Mouse (Mus musculus) left cerebral cortex, adult 2 months (tissue): ENCODE results near the gene Sult2a8. TPM values are rescaled to one million over a fixed set of nuclear protein-coding genes. Genes with fewer than 3 reads are reported as not detected.
"Not testable (repeated sequence)": the region's sequence is repeated elsewhere in the genome, so short reads cannot be mapped to it uniquely, and the experiment has no call there.

Source experiments
- DNase-seq, 2 experiments: peaks; one replicate each; pipeline ENCODE4 v3.0.0; 2021 to 2022; ENCODE audit warnings: low spot score in 2 of 2, mixed read lengths in 1 of 2; ENCODE audit errors: extremely low spot score in 1 of 2
- H3K27ac ChIP-seq: fragments of 200-600 bp; 2 replicates; pipeline ENCODE4 v1.8.1; 2022
- H3K4me3 ChIP-seq: fragments of 200-600 bp; 2 replicates; pipeline ENCODE4 v1.8.1; 2022
- CTCF ChIP-seq: fragments of 200-600 bp; IDR thresholded peaks from 2 replicates; pipeline ENCODE4 v1.8.1; 2022; ENCODE audit warnings: antibody characterized with exemption, mild to moderate bottlenecking, moderate library complexity
- intact Hi-C: fragments of 180-260 bp; cut with DNase I; formaldehyde crosslinking; loops from one replicate; pipeline ENCODE4 v1.15.1; 2025
- long read RNA-seq, 2 experiments: library from polyadenylated mRNA; stranded (forward); transcript quantifications; one replicate each; pipeline ENCODE4 v2.0.0; 2021; ENCODE audit warnings: borderline mapping rate in 2 of 2
- total RNA-seq, 2 experiments: library from RNA; stranded (reverse); gene quantifications; 2 replicates each; pipeline ENCODE4 v1.2.3; 2021

The Sult2a8 gene
- total RNA-seq, result not detected
- long read RNA-seq, experiment 1, result 0 reads
- long read RNA-seq, experiment 2, result 0 reads

- no peak for DNase-seq
- no peak for TF ChIP-seq CTCF
- Histone ChIP-seq H3K4me3 (no peak within 1 kb of the TSS), H3K27ac (no peak within 1 kb of the TSS)
- intact Hi-C loops, result no loop called here
Measured at GRCm38 (mm10) chr7:14446534-14446933, at the start of gene Sult2a8. Gene Sult2a8, minus strand, starts transcription at chr7:14446769.

- Histone ChIP-seq H3K27ac (no peak within 1 kb of the TSS), H3K4me3 (no peak within 1 kb of the TSS)
- intact Hi-C loops, result no loop called here
- no peak for DNase-seq
- no peak for TF ChIP-seq CTCF
Measured at GRCm38 (mm10) chr7:14494130-14494529, 47.6 kb upstream of the Sult2a8 start, which contains the start of gene Sult2a7. Gene Sult2a7, minus strand, starts transcription at chr7:14494230.

GRCm38 (mm10) chr7:14492886-14493285 is 46.3 kb upstream of the Sult2a8 start:
- intact Hi-C loops, result no loop called here
- TF ChIP-seq CTCF, result no peak
- H3K27ac ChIP-seq, result no peak overlapping the region
- no peak overlapping the region for H3K4me3 ChIP-seq
- no peak for DNase-seq

- Histone ChIP-seq H3K27ac (no peak overlapping the region), H3K4me3 (no peak overlapping the region)
- TF ChIP-seq CTCF, result no peak
- intact Hi-C loops, result no loop called here
- DNase-seq, result no peak
Measured at GRCm38 (mm10) chr7:14439581-14439980, 7.0 kb downstream of the Sult2a8 start.

- no peak overlapping the region for H3K4me3 ChIP-seq
Measured at GRCm38 (mm10) chr7:14438484-14438883, 8.1 kb downstream of the Sult2a8 start.

GRCm38 (mm10) chr7:14438029-14438428 is 8.5 kb downstream of the Sult2a8 start:
- no peak for DNase-seq
- TF ChIP-seq CTCF, result no peak
- intact Hi-C loops, result no loop called here
- Histone ChIP-seq H3K4me3 (no peak overlapping the region), H3K27ac (no peak overlapping the region)

More at GRCm38 (mm10) chr7:14438484-14438883, 8.1 kb downstream of the Sult2a8 start:
- no peak for TF ChIP-seq CTCF
- intact Hi-C loops, result no loop called here
- DNase-seq, result no peak
- no peak overlapping the region for H3K27ac ChIP-seq

GRCm38 (mm10) chr7:14399363-14399762 is 47.2 kb downstream of the Sult2a8 start:
- intact Hi-C loops, DNase-seq, H3K27ac ChIP-seq, H3K4me3 ChIP-seq: not testable (repeated sequence)

GRCm38 (mm10) chr7:14396462-14396861 is 50.1 kb downstream of the Sult2a8 start:
- intact Hi-C loops, result no loop called here
- DNase-seq, result no peak
- no peak for TF ChIP-seq CTCF
- no peak overlapping the region for H3K27ac ChIP-seq
- H3K4me3 ChIP-seq, result no peak overlapping the region

Other genes starting within 250 kb of the Sult2a8 start
- not detected for gene Sult2a6, start 191.9 kb downstream of the Sult2a8 start, total RNA-seq
- not detected for gene Obox8, start 113.2 kb downstream of the Sult2a8 start, total RNA-seq
- gene Sult2a7, start 47.5 kb upstream of the Sult2a8 start, total RNA-seq, result not detected
- gene Vmn1r90, start 116.7 kb upstream of the Sult2a8 start, total RNA-seq, result under 1 TPM; 0.14 to 0.16 TPM
- not detected for gene Obox7, start 212.7 kb upstream of the Sult2a8 start, total RNA-seq